Mouse (Mus musculus) skeletal muscle tissue, adult 2 months (tissue): Measurements from ENCODE around the gene Ankrd22.

ENCODE experiments used
- DNase-seq: peaks from one replicate; pipeline ENCODE4 v3.0.0-alpha.2; 2012; ENCODE audit warnings: low read depth, low spot score

Ankrd22 gene

DNA sequence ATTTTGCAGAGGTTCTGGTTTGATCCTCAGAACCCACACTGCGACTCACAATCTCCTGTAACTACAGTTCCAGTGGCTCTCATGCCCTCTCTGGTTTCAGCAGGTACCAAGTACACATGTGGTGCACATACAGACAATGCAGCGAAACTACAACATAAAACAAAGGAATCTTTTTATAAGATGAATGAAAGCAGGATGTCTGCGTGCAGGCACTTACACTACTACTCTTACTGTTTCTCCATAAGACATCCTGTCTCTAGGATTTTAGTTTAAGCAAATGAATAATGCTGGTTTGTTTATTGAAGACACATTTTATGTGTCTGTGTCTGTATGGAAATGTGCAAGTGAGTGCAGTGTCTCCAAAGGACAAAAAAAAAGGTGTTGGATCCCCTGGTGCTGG is 15.4 kb upstream of the Ankrd22 start:
- no peak for DNase-seq

- no peak for DNase-seq
Observed at GRCm38 (mm10) chr19:34180316-34180715, 14.5 kb upstream of the Ankrd22 start.

DNA sequence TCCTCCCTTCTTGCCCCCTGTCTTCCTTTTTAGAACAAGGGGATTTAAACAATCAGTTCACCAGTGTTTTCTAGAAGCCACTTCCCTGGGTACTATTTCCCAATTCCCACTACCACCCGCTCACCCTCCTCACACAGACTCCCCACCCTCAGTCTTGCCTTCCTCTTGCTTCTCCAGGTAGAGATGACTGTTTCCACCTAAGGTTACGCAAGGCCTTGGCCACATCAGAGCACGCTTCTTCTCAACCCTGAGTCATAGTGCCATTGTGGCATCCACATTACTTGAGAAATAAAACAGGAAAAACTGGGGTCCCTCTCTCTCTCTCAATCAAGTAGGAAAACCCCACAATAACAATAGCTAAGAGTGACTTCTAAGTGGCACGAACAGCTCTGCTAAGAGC is 13.3 kb upstream of the Ankrd22 start:
- no peak for DNase-seq

- DNase-seq: no peak
Observed at GRCm38 (mm10) chr19:34174004-34174403, 8.2 kb upstream of the Ankrd22 start.

DNA sequence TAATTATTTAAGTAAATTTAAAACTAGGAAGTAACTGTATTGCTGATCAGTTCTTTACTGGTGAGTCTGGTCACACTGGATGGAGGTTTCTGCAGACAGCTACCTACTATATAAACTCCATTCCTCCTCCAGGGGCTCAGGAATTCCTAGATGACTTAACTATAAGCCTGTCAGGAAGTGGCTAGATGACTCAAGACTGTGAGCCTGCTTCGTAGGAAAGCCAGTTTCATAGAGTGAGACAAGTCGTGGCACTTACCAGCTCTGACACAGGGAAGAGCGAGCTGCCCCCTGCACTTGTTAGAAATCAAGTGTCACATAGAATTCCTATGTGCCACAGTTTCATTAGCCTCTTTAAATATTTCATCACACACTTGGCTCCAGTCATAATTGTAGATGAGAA is 5.3 kb upstream of the Ankrd22 start:
- DNase-seq: no peak

DNA sequence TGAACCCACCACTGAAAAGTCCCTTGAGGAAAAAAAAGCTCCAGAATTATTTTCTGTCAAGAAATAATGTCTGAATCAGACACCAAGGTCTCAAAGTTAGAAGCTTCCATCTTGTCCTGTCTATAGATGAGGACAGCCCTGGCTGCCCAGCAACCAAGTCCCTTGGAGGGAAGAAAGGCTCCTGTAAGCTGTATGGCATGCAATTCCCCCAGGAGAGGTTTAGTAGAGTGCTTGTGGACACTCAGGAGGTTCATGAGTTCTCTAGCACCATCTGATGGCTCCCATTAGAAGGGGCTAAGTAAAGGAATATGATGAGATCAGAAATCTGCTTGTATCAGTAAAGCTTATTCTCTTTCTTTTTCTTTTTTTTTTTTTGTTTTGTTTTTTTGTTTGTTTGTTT is 3.3 kb upstream of the Ankrd22 start:
- DNase-seq: no peak

DNA sequence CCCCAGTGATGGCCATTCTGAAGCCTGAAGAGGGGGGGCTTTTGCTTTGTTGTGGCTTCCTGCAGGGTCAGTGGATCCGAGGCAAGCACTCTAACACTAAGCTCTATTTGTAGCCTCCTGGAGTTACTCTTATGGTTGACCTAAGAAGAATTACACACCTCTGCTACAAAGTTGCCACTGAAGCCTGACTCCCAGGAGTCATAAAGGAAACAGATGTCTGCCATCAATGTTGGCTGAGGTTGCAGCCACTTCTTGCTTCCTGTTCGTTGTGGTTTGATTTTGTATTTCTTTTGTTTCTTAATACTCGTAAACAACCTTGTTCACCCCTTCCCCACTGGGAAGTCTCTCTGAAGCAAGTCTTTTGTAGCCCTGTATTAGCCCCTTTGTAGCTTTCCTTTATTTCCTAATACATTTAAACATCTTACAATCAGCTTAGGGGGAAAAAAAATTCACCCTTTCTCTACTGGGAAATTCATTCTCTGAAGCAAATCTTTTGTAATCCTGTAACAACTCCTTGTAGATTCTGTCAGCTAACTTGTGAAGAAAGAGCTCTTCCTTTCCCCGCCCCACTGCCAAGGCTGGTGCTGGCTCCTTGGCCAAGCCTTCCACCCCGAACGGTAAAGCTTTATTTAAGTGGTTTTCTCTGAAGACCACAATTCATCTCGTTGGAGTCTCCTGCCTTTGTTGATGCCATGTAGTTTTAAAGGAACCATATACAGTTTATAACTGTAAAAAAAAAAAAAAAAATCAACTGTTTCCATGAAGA is 2.2 kb upstream of the Ankrd22 start:
- no peak for DNase-seq

DNA sequence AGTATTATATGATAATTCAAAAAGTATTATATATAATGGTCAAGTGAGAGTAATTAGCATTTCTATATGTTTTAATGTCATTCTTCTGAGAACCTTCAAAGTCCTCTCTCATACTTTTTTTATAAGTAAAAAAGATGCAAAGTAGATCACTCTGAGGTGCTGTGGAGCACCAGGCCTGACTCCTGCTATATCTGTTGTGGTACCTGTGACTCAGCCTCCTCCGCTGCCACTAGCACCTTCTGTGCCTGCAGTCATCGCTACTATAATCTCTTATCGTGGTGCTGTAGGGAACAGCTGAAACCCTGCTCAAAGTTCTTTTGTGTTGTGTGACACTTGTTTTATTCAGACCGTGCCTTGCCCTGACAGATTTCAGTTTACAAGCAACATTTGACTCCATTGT is 533 bp upstream of the Ankrd22 start:
- DNase-seq: no peak

DNA sequence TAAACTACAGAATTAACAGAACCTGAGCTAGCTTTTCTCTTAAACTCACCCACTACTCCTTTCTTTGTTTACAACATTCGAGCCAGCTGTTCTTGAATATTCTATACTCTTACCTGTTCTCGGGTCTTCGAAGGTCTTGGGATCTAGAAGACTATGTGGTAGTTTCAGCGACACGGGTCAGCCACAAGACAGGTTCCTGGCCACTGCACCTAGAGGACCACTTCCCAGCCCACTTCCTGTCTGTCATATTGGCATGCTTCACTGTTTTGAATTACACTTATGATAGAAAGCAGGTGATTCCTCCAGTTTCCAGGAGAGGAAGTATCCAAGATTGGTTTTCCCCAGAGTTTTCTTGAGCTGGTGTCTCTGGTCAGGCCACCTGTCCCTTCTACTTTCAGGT is 3.2 kb downstream of the Ankrd22 start:
- DNase-seq: no peak

DNA sequence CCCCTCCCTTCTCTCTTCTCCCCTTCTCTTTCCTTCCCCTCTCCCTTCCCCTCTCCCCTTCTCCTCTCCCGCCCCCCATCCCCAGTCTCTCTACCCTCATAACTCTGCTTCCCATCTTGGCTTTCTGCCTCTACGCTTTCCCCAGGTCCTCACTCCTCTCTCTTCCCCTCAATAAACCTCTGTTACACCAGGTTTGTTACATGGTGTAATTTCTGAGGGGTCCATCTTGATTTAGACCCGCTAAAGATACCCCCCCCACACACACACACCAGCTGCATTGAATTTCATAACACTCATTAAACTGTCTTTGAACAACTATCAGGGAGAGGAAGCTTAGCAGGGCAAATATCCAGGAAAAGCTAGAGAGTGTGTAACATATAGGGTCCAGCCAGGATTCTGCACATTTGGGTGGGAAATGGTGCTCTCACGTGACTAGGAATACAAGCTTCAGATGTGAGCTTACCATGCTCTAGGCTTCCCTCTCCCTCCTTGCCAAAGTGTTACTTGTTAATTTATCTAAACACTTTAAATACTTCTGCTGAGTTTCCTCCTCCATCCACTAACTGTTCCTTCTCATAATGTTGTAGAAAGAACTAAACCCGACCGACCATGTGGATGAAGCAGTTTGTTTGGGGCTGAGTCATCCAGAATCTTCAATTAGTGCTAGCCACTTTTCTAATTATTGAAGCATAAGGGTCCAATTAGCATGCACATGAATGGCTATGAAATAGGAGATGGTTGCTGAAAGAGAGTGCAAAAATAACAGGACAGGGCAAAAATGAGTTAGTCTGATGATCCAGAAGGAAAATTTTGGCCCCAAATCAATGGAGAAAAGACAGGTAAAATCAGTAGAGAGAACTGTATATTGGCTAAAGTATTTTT is 12.3 kb downstream of the Ankrd22 start:
- DNase-seq: no peak

GRCm38 (mm10) chr19:34151909-34152308 is 13.9 kb downstream of the Ankrd22 start:
- no peak for DNase-seq

DNA sequence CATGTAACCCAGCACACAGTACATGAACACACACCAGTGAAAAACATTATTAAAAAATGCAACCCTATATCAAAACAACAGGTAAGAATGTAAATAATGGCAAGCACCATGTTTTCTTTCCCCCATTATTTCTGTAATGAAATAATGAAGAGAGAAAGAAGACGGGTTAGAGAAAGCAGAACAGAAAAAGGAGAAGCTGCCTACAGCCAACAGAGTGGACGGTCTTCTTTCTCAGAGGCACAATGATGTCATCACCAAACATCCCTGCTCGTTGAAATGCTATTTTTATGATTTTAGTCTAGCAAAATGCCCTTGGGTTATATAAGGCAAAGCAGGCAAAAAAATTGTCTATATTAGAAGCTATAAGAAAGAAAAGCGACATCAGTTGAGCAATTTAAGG is 17.4 kb downstream of the Ankrd22 start:
- DNase-seq: no peak

GRCm38 (mm10) chr19:34139431-34140046 is 26.3 kb downstream of the Ankrd22 start:
- no peak for DNase-seq

GRCm38 (mm10) chr19:34138720-34139430 is 27.0 kb downstream of the Ankrd22 start:
- no peak for DNase-seq

- DNase-seq: no peak
Observed at GRCm38 (mm10) chr19:34120107-34120731, 45.6 kb downstream of the Ankrd22 start.

DNA sequence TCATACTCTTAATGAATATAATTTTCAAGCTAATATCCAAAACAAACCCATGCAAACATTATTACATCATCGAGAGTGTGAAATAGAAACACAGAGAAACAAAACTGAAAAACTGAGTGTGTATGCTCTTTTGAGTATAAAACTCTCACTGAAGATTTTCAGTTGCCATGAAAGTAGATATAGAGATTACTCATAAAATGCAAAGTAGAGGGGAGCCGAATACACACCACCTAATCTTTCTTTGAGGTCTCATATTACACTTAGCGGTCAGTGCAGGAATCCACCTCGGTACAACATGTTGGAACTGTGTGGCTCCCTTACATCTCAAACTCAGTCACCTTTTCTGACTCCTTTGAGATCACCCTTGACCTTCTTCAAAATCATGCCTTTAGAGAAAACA is 46.2 kb downstream of the Ankrd22 start:
- no peak for DNase-seq

- DNase-seq: no peak
Observed at GRCm38 (mm10) chr19:34119102-34119501, 46.8 kb downstream of the Ankrd22 start.

- no peak for DNase-seq
Observed at GRCm38 (mm10) chr19:34104841-34105240, 61.0 kb downstream of the Ankrd22 start.

DNA sequence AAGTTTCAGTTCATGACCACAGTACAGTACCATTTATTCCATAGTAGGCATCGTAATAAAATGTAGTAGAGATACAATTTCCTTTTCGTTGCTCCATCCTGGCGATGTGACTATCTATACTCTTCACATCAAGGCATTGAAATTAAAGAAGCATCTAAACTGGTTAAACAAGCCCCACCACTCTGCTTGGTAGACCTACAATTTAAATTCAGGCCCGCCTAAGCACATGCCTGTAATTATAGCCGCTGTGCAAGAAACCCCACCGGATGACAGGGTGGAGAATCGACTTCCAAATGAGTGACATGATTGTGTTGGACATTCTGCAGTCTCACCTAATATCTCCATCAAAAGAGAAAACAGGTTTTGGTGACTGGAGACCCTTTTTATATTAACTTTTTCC is 64.0 kb downstream of the Ankrd22 start:
- no peak for DNase-seq

- no peak for DNase-seq
Observed at GRCm38 (mm10) chr19:34100633-34101032, 65.2 kb downstream of the Ankrd22 start, which contains the start of gene Lipm. Gene Lipm, plus strand, starts transcription at chr19:34100933.

DNA sequence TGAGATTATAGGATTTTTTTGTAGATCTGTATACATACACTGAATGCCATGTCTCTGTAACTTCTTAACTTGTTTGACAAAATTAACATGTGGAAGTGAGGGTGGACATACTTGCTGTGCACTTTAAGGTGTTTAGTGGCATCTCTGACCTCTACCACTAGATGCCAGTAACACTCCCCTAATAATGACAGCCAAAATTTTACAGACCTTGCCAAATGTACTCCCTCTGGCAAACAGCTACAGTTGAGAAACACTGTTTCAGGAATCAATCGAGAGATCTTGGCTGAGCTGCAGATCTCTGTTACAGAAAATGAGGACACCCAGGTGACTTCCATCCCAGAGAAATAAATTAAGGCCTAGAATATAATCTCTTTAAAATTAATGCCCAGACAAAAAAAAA is 69.6 kb downstream of the Ankrd22 start:
- DNase-seq: no peak
